Mouse (Mus musculus): ENCODE measurements around the gene Triobp. TPM values are rescaled to one million over a fixed set of nuclear protein-coding genes. Genes with fewer than 3 reads are reported as not detected.
"Not testable (repeated sequence)": the region's sequence is repeated elsewhere in the genome, so short reads cannot be mapped to it uniquely, and the experiment has no call there.

Triobp gene
- polyA plus RNA-seq, 1 experiment from 2014 or later = 49.5 TPM

GRCm38 (mm10) chr15:79030551-79031435 is 83.3 kb downstream of the Triobp start:
- Histone ChIP-seq H3K9me3 (replicated peaks; ENCODE audit: control insufficient read depth, low read length) (no peaks in the 10 kb centered on the region), H3K36me3 (ENCODE audit: control insufficient read depth, insufficient read depth, low read length) (no peaks in the 10 kb centered on the region), H3K27me3 (ENCODE audit: control insufficient read depth, insufficient read depth, low read length) (no peaks in the 10 kb centered on the region), H3K4me3 (ENCODE audit: low read depth, low read length) (peak overlapping the region; percentile 72), H3K4me2 (peak overlapping the region; percentile 98), H3K4me1 (ENCODE audit: control insufficient read depth, insufficient read depth, low read length) (peaks cover 16% of the 10 kb centered on the region), H3K9ac (ENCODE audit: low read depth, low read length) (peak overlapping the region; percentile 56), H3K27ac (ENCODE audit: low read depth, low read length) (0 out of 2 replicates have a peak overlapping the region, but pooled peaks have one; percentile 43)
- 1% methylated on average over 52 of the region's 52 CpGs for WGBS (ENCODE audit: insufficient replicate concordance)
- ATAC-seq (replicated peaks; ENCODE audit: insufficient number of reproducible peaks, low FRiP score, low TSS enrichment) = peak; percentile 73

- not testable (repeated sequence) for H3K9me3 ChIP-seq (replicated peaks; ENCODE audit: control insufficient read depth, low read length); H3K27me3 ChIP-seq (ENCODE audit: control insufficient read depth, insufficient read depth, low read length); ATAC-seq (replicated peaks; ENCODE audit: insufficient number of reproducible peaks, low FRiP score, low TSS enrichment); H3K4me3 ChIP-seq (ENCODE audit: low read depth, low read length); H3K27ac ChIP-seq (ENCODE audit: low read depth, low read length); H3K4me2 ChIP-seq; H3K36me3 ChIP-seq (ENCODE audit: control insufficient read depth, insufficient read depth, low read length); H3K9ac ChIP-seq (ENCODE audit: low read depth, low read length)
- peaks cover 12% of the 10 kb centered on the region for H3K4me1 ChIP-seq (ENCODE audit: control insufficient read depth, insufficient read depth, low read length)
- whole genome bisulfite sequencing (ENCODE audit: insufficient replicate concordance) = 85% methylated on average over 5 of the region's 5 CpGs
Observed at GRCm38 (mm10) chr15:79031908-79032307, 84.4 kb downstream of the Triobp start.

- Histone ChIP-seq H3K4me2 (peak overlapping the region; percentile 49), H3K36me3 (ENCODE audit: control insufficient read depth, insufficient read depth, low read length) (no peaks in the 10 kb centered on the region), H3K27me3 (ENCODE audit: control insufficient read depth, insufficient read depth, low read length) (peaks cover 43% of the 10 kb centered on the region), H3K9ac (ENCODE audit: low read depth, low read length) (no peak overlapping the region), H3K27ac (ENCODE audit: low read depth, low read length) (no peak overlapping the region), H3K4me3 (ENCODE audit: low read depth, low read length) (no peak overlapping the region), H3K9me3 (replicated peaks; ENCODE audit: control insufficient read depth, low read length) (no peaks in the 10 kb centered on the region), H3K4me1 (ENCODE audit: control insufficient read depth, insufficient read depth, low read length) (peaks cover 13% of the 10 kb centered on the region)
- ATAC-seq (replicated peaks; ENCODE audit: insufficient number of reproducible peaks, low FRiP score, low TSS enrichment) = no peak
- WGBS (ENCODE audit: insufficient replicate concordance) = 8% methylated on average over 14 of the region's 14 CpGs
Observed at GRCm38 (mm10) chr15:79037913-79038328, 90.4 kb downstream of the Triobp start.

- 66% methylated on average over 10 of the region's 10 CpGs for WGBS (ENCODE audit: insufficient replicate concordance)
- no peaks in the 10 kb centered on the region for H3K36me3 ChIP-seq (ENCODE audit: control insufficient read depth, insufficient read depth, low read length)
- H3K9ac ChIP-seq (ENCODE audit: low read depth, low read length) = no peak overlapping the region
- H3K4me3 ChIP-seq (ENCODE audit: low read depth, low read length) = no peak overlapping the region
- H3K27me3 ChIP-seq (ENCODE audit: control insufficient read depth, insufficient read depth, low read length) = peaks cover 47% of the 10 kb centered on the region
- no peak overlapping the region for H3K27ac ChIP-seq (ENCODE audit: low read depth, low read length)
- no peak for ATAC-seq (replicated peaks; ENCODE audit: insufficient number of reproducible peaks, low FRiP score, low TSS enrichment)
- H3K4me2 ChIP-seq = peak overlapping the region; percentile 49
- H3K9me3 ChIP-seq (replicated peaks; ENCODE audit: control insufficient read depth, low read length) = no peaks in the 10 kb centered on the region
- H3K4me1 ChIP-seq (ENCODE audit: control insufficient read depth, insufficient read depth, low read length) = peaks cover 17% of the 10 kb centered on the region
Observed at GRCm38 (mm10) chr15:79038331-79038730, 90.8 kb downstream of the Triobp start.

GRCm38 (mm10) chr15:79038853-79039252 is 91.3 kb downstream of the Triobp start:
- no peak overlapping the region for H3K9ac ChIP-seq (ENCODE audit: low read depth, low read length)
- WGBS (ENCODE audit: insufficient replicate concordance) = 23% methylated on average over 7 of the region's 7 CpGs
- H3K4me2 ChIP-seq = no peak overlapping the region; the same call in 1 of the 2 replicates
- no peak; the same call in 1 of the 2 replicates for ATAC-seq (replicated peaks; ENCODE audit: insufficient number of reproducible peaks, low FRiP score, low TSS enrichment)
- H3K36me3 ChIP-seq (ENCODE audit: control insufficient read depth, insufficient read depth, low read length) = no peaks in the 10 kb centered on the region
- H3K4me3 ChIP-seq (ENCODE audit: low read depth, low read length) = no peak overlapping the region
- no peak overlapping the region for H3K27ac ChIP-seq (ENCODE audit: low read depth, low read length)
- peaks cover 52% of the 10 kb centered on the region for H3K27me3 ChIP-seq (ENCODE audit: control insufficient read depth, insufficient read depth, low read length)
- no peaks in the 10 kb centered on the region for H3K9me3 ChIP-seq (replicated peaks; ENCODE audit: control insufficient read depth, low read length)
- H3K4me1 ChIP-seq (ENCODE audit: control insufficient read depth, insufficient read depth, low read length) = peaks cover 17% of the 10 kb centered on the region

- no peak overlapping the region for H3K27ac ChIP-seq (ENCODE audit: low read depth, low read length)
Observed at GRCm38 (mm10) chr15:79040501-79041416, 93.2 kb downstream of the Triobp start.

GRCm38 (mm10) chr15:79041585-79041984 is 94.1 kb downstream of the Triobp start, which contains the start of gene Galr3:
TSS of gene Galr3 (plus strand) at chr15:79041885.
- WGBS (ENCODE audit: insufficient replicate concordance) = 71% methylated on average over 6 of the region's 6 CpGs
- peaks cover 17% of the 10 kb centered on the region for H3K4me1 ChIP-seq (ENCODE audit: control insufficient read depth, insufficient read depth, low read length)
- no peak within 1 kb of the TSS for H3K27ac ChIP-seq (ENCODE audit: low read depth, low read length)
- H3K4me2 ChIP-seq = peak within 1 kb of the TSS; percentile 96
- H3K4me3 ChIP-seq (ENCODE audit: low read depth, low read length) = peak within 1 kb of the TSS; percentile 58
- no peaks in the 10 kb centered on the region for H3K36me3 ChIP-seq (ENCODE audit: control insufficient read depth, insufficient read depth, low read length)
- H3K9me3 ChIP-seq (replicated peaks; ENCODE audit: control insufficient read depth, low read length) = no peaks in the 10 kb centered on the region
- no peak for ATAC-seq (replicated peaks; ENCODE audit: insufficient number of reproducible peaks, low FRiP score, low TSS enrichment)
- peak within 1 kb of the TSS; percentile 58 for H3K9ac ChIP-seq (ENCODE audit: low read depth, low read length)
- peaks cover 62% of the 10 kb centered on the region for H3K27me3 ChIP-seq (ENCODE audit: control insufficient read depth, insufficient read depth, low read length)

More at GRCm38 (mm10) chr15:79040501-79041416, 93.2 kb downstream of the Triobp start:
- peaks cover 17% of the 10 kb centered on the region for H3K4me1 ChIP-seq (ENCODE audit: control insufficient read depth, insufficient read depth, low read length)
- H3K9me3 ChIP-seq (replicated peaks; ENCODE audit: control insufficient read depth, low read length) = no peaks in the 10 kb centered on the region
- H3K4me3 ChIP-seq (ENCODE audit: low read depth, low read length) = peak overlapping the region; percentile 28
- whole genome bisulfite sequencing (ENCODE audit: insufficient replicate concordance) = 19% methylated on average over 24 of the region's 24 CpGs
- no peaks in the 10 kb centered on the region for H3K36me3 ChIP-seq (ENCODE audit: control insufficient read depth, insufficient read depth, low read length)
- H3K9ac ChIP-seq (ENCODE audit: low read depth, low read length) = no peak overlapping the region
- H3K27me3 ChIP-seq (ENCODE audit: control insufficient read depth, insufficient read depth, low read length) = peaks cover 62% of the 10 kb centered on the region
- ATAC-seq (replicated peaks; ENCODE audit: insufficient number of reproducible peaks, low FRiP score, low TSS enrichment) = no peak
- H3K4me2 ChIP-seq = peak overlapping the region; percentile 58

GRCm38 (mm10) chr15:79042721-79043491 is 95.4 kb downstream of the Triobp start:
- no peak for ATAC-seq (replicated peaks; ENCODE audit: insufficient number of reproducible peaks, low FRiP score, low TSS enrichment)
- H3K27me3 ChIP-seq (ENCODE audit: control insufficient read depth, insufficient read depth, low read length) = peaks cover 62% of the 10 kb centered on the region

More at GRCm38 (mm10) chr15:79042721-79043491, 95.4 kb downstream of the Triobp start:
- H3K4me1 ChIP-seq (ENCODE audit: control insufficient read depth, insufficient read depth, low read length) = peaks cover 16% of the 10 kb centered on the region
- no peaks in the 10 kb centered on the region for H3K9me3 ChIP-seq (replicated peaks; ENCODE audit: control insufficient read depth, low read length)
- H3K36me3 ChIP-seq (ENCODE audit: control insufficient read depth, insufficient read depth, low read length) = no peaks in the 10 kb centered on the region
- H3K4me2 ChIP-seq = peak overlapping the region; percentile 96
- H3K9ac ChIP-seq (ENCODE audit: low read depth, low read length) = peak overlapping the region; percentile 58
- H3K4me3 ChIP-seq (ENCODE audit: low read depth, low read length) = peak overlapping the region; percentile 58
- H3K27ac ChIP-seq (ENCODE audit: low read depth, low read length) = no peak overlapping the region
- under 1% methylated on average over 98 of the region's 105 CpGs for WGBS (ENCODE audit: insufficient replicate concordance)

All from heart, embryonic 11.5 days (tissue).